Mouse (Mus musculus): Measurements from ENCODE around the gene Prelp. TPM values are rescaled to one million over a fixed set of nuclear protein-coding genes. Genes with fewer than 3 reads are reported as not detected.
"Not testable (repeated sequence)": the region's sequence is repeated elsewhere in the genome, so short reads cannot be mapped to it uniquely, and the experiment has no call there.

Prelp gene
- 13.2 and 13.9 TPM in 2 replicates for polyA plus RNA-seq (2014; fragmentation: Nextera tagmentation; extraction: Ambion mirVana)

DNA sequence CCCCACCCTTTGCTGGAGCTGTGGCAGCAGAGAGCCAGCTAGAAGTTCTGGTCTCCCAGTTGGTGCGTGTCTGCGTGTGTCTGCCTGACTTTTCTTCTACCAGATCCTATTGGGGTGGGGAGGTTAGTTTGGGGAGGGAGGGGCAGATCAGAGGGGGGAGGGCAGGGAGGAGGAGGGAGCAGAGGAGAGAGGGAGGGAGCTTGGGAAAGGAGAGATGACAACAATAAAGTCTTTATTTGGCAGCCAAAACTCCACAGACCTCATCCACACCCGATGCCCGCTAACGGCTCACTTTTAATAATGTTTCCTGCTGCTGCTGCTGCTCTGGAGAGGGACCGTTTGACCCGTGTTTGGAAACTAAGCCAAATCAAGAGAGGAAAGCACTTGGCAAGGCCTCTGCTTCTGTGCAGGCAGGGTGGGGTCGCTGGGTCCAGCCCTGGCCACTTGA is at the start of gene Prelp:
TSS of gene Prelp (minus strand) at position 111 of the 448 bp plus-strand sequence.
- H3K9me3 ChIP-seq (ENCODE audit: control insufficient read depth, low read length) = peaks cover 4% of the 10 kb centered on the region; the same call in 1 of the 2 replicates
- ATAC-seq (ENCODE audit: low read depth) = no peak
- no peak within 1 kb of the TSS for H3K9ac ChIP-seq (ENCODE audit: low read depth, low read length)
- 11% methylated on average over 8 of the region's 8 CpGs for WGBS
- H3K27ac ChIP-seq (replicated peaks; ENCODE audit: low read depth, low read length) = peak within 1 kb of the TSS; percentile 69
- H3K4me3 ChIP-seq (ENCODE audit: low read depth, low read length) = no peak within 1 kb of the TSS
- H3K4me1 ChIP-seq (ENCODE audit: control insufficient read depth, insufficient read depth, low read length) = peaks cover 36% of the 10 kb centered on the region
- peak within 1 kb of the TSS; percentile 2 for H3K4me2 ChIP-seq (ENCODE audit: low read depth, low read length)
- peak; percentile 74 for DNase-seq (ENCODE audit: low spot score)
- H3K36me3 ChIP-seq (ENCODE audit: control insufficient read depth, insufficient read depth, low read length) = no peaks in the 10 kb centered on the region
- H3K27me3 ChIP-seq (replicated peaks; ENCODE audit: control insufficient read depth, insufficient read depth, low read length) = no peaks in the 10 kb centered on the region

DNA sequence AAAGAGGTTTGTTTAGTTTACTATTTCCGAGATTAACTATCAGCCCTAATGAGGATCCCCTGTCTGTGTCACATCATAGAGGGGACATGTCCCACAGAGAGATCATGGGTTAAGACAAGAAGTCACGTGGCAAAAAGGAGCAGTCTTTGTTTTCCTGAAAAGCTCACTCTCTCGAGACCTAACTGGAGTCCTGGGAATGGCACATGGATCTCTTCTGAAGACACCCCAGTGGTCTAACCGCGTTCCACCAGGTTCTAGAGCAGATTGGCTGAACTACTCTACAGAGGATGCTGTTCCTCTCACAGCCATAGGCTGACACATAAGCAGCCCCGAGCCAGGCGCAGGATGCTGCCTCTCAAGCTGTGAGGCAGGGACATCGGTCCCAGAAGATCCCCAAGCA is 48.2 kb upstream of the Prelp start:
- Histone ChIP-seq H3K9me3 (ENCODE audit: control insufficient read depth, low read length) (no peaks in the 10 kb centered on the region), H3K4me1 (ENCODE audit: control insufficient read depth, insufficient read depth, low read length) (peaks cover 22% of the 10 kb centered on the region), H3K9ac (ENCODE audit: low read depth, low read length) (no peak overlapping the region), H3K36me3 (ENCODE audit: control insufficient read depth, insufficient read depth, low read length) (no peaks in the 10 kb centered on the region), H3K4me3 (ENCODE audit: low read depth, low read length) (no peak overlapping the region), H3K27ac (replicated peaks; ENCODE audit: low read depth, low read length) (no peak overlapping the region), H3K4me2 (ENCODE audit: low read depth, low read length) (no peak overlapping the region), H3K27me3 (replicated peaks; ENCODE audit: control insufficient read depth, insufficient read depth, low read length) (no peaks in the 10 kb centered on the region)
- DNase-seq (ENCODE audit: low spot score) (no peak), ATAC-seq (ENCODE audit: low read depth) (no peak)
- WGBS = 79% methylated on average over 8 of the region's 8 CpGs

DNA sequence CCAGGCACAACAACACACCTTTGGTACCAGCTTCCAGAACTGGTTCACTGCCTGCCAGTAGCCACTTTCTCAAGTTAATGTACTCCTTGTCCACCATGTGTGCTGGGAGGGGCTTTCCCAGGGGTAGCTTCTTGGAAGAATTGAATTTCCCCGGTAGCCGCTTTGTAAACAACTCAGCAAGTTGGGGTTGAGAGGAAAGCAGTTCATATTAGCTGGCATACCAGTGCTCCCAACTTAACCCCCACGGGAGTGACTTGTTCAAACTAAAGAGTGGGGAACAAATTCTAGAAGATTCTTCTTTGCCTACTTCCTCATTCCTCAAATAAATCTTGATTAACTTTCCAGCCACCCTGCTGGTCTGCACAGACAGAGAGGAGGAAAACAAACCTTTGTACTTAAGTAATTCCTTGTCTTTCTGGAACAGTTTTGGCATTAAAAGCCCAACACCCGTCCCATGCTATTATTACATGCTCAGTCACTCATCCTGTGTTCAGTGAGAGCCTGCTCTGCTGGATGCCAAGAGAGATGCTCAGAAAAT is 47.6 kb upstream of the Prelp start:
- H3K4me2 ChIP-seq (ENCODE audit: low read depth, low read length) = no peak overlapping the region
- ATAC-seq (ENCODE audit: low read depth) = no peak
- peak; percentile 64 for DNase-seq (ENCODE audit: low spot score)
- H3K27ac ChIP-seq (replicated peaks; ENCODE audit: low read depth, low read length) = no peak overlapping the region
- no peak overlapping the region for H3K9ac ChIP-seq (ENCODE audit: low read depth, low read length)
- H3K4me3 ChIP-seq (ENCODE audit: low read depth, low read length) = no peak overlapping the region
- no peaks in the 10 kb centered on the region for H3K27me3 ChIP-seq (replicated peaks; ENCODE audit: control insufficient read depth, insufficient read depth, low read length)
- no peaks in the 10 kb centered on the region for H3K9me3 ChIP-seq (ENCODE audit: control insufficient read depth, low read length)
- peaks cover 22% of the 10 kb centered on the region for H3K4me1 ChIP-seq (ENCODE audit: control insufficient read depth, insufficient read depth, low read length)
- no peaks in the 10 kb centered on the region for H3K36me3 ChIP-seq (ENCODE audit: control insufficient read depth, insufficient read depth, low read length)
- 40% methylated on average over 4 of the region's 4 CpGs for WGBS

DNA sequence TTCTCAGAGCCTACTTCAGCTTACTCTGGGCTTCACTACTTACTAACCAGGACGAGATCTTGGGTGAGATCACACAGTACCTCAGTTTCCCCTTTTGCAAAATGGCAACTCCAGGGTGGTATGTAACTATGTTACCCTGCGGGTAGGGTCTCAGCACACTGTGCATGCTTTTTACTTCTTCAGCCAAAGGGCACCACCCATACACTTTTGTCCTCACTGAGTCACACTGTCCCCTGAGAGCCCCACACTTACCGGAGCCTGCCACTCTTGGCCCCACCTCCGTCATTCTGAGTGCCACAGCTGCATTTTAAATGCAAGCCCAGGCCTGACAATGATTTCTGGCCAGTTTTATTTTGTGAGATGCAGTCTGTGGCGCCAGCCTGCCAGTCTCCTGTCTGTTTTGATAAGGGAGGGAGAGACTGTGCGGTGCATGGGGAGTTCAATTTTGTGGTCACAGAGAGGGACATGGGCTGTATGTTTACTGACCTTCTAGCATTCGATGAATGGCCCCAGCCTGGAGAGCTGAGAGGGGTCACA is 46.3 kb upstream of the Prelp start:
- Histone ChIP-seq H3K4me1 (ENCODE audit: control insufficient read depth, insufficient read depth, low read length) (peaks cover 22% of the 10 kb centered on the region), H3K27me3 (replicated peaks; ENCODE audit: control insufficient read depth, insufficient read depth, low read length) (no peaks in the 10 kb centered on the region), H3K36me3 (ENCODE audit: control insufficient read depth, insufficient read depth, low read length) (no peaks in the 10 kb centered on the region), H3K9ac (ENCODE audit: low read depth, low read length) (no peak overlapping the region), H3K4me2 (ENCODE audit: low read depth, low read length) (no peak overlapping the region), H3K9me3 (ENCODE audit: control insufficient read depth, low read length) (no peaks in the 10 kb centered on the region), H3K4me3 (ENCODE audit: low read depth, low read length) (no peak overlapping the region), H3K27ac (replicated peaks; ENCODE audit: low read depth, low read length) (no peak overlapping the region)
- 72% methylated on average over 7 of the region's 7 CpGs for WGBS
- ATAC-seq (ENCODE audit: low read depth) (0 out of 2 replicates have a peak, but pooled peaks have one; percentile 24), DNase-seq (ENCODE audit: low spot score) (no peak)

DNA sequence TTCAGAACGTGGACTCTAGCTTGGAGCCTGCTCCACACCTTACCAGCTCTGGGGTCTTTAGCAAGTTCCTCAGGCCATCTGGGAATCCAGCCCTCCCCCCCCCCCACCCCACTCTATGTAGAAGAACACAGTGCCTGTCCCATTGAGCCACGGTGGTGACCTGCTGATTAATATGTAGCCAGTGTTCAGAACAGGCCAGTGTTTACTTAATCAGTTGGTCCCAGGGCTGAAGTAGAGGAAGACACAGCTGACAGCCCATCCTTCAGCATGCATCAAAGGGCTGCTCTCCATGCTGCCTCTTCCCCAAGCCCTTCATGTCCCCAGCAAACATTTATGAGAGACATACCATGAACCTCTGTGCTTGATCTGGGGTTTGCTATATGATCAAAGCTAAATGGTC is 44.8 kb upstream of the Prelp start:
- Histone ChIP-seq H3K27ac (replicated peaks; ENCODE audit: low read depth, low read length) (peak overlapping the region; percentile 61), H3K4me1 (ENCODE audit: control insufficient read depth, insufficient read depth, low read length) (peaks cover 30% of the 10 kb centered on the region), H3K4me2 (ENCODE audit: low read depth, low read length) (no peak overlapping the region), H3K27me3 (replicated peaks; ENCODE audit: control insufficient read depth, insufficient read depth, low read length) (no peaks in the 10 kb centered on the region), H3K36me3 (ENCODE audit: control insufficient read depth, insufficient read depth, low read length) (no peaks in the 10 kb centered on the region), H3K9ac (ENCODE audit: low read depth, low read length) (no peak overlapping the region), H3K9me3 (ENCODE audit: control insufficient read depth, low read length) (no peaks in the 10 kb centered on the region), H3K4me3 (ENCODE audit: low read depth, low read length) (no peak overlapping the region)
- 46% methylated on average over 2 of the region's 2 CpGs for WGBS
- DNase-seq (ENCODE audit: low spot score) (no peak), ATAC-seq (ENCODE audit: low read depth) (no peak)

DNA sequence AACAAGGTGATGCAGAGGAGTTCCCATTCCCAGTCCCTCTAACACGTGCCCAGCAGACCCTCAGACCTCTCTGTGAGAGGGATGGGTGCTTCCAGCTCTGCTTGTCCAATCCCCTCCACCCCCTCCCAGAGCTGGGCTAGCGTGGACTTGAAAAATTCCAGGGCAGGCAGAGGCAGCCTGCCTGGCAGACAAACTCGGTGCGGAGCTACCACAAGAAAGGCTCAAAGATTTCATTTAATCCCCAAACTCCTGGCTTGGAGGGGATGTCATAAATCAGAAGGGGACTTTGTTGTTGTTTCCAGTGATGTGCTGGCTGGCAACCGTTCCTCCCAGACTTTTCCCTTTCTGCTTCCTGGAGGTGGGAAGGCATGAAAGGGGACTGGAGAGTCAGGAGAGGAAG is 44.1 kb upstream of the Prelp start:
- H3K4me3 ChIP-seq (ENCODE audit: low read depth, low read length) = no peak overlapping the region
- ATAC-seq (ENCODE audit: low read depth) (peak; percentile 17; the same call in 1 of the 2 replicates), DNase-seq (ENCODE audit: low spot score) (peak; percentile 70)
- no peaks in the 10 kb centered on the region for H3K9me3 ChIP-seq (ENCODE audit: control insufficient read depth, low read length)
- peak overlapping the region; percentile 1; the same call in 1 of the 2 replicates for H3K9ac ChIP-seq (ENCODE audit: low read depth, low read length)
- 22% methylated on average over 5 of the region's 5 CpGs for WGBS
- H3K36me3 ChIP-seq (ENCODE audit: control insufficient read depth, insufficient read depth, low read length) = no peaks in the 10 kb centered on the region
- no peak overlapping the region for H3K4me2 ChIP-seq (ENCODE audit: low read depth, low read length)
- peaks cover 30% of the 10 kb centered on the region for H3K4me1 ChIP-seq (ENCODE audit: control insufficient read depth, insufficient read depth, low read length)
- no peaks in the 10 kb centered on the region for H3K27me3 ChIP-seq (replicated peaks; ENCODE audit: control insufficient read depth, insufficient read depth, low read length)
- peak overlapping the region; percentile 61 for H3K27ac ChIP-seq (replicated peaks; ENCODE audit: low read depth, low read length)

DNA sequence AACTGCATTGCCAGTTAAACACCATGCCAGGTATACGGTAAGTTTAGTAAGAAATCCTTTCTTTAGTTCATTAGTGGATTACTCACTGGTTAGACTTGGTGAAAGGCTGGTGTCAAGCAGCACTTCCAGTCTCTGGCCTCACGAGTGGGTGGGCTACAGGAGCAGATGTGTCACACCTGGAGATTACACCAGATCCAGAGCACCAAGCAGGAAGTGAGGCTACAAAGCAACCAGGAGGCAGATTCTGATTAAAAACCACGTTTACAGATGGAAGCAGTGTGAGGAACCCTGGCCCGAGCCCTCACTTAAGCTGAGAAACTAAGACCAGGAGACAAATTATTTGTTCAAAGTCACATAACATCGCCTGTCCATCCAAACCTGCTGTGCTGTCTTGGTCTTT is 43.5 kb upstream of the Prelp start:
- Histone ChIP-seq H3K4me3 (ENCODE audit: low read depth, low read length) (no peak overlapping the region), H3K9me3 (ENCODE audit: control insufficient read depth, low read length) (no peaks in the 10 kb centered on the region), H3K27ac (replicated peaks; ENCODE audit: low read depth, low read length) (peak overlapping the region; percentile 61), H3K27me3 (replicated peaks; ENCODE audit: control insufficient read depth, insufficient read depth, low read length) (no peaks in the 10 kb centered on the region), H3K4me2 (ENCODE audit: low read depth, low read length) (no peak overlapping the region), H3K4me1 (ENCODE audit: control insufficient read depth, insufficient read depth, low read length) (peaks cover 30% of the 10 kb centered on the region), H3K9ac (ENCODE audit: low read depth, low read length) (no peak overlapping the region), H3K36me3 (ENCODE audit: control insufficient read depth, insufficient read depth, low read length) (no peaks in the 10 kb centered on the region)
- no peak for DNase-seq (ENCODE audit: low spot score)
- ATAC-seq (ENCODE audit: low read depth) = no peak
- 53% methylated on average over 5 of the region's 5 CpGs for WGBS

DNA sequence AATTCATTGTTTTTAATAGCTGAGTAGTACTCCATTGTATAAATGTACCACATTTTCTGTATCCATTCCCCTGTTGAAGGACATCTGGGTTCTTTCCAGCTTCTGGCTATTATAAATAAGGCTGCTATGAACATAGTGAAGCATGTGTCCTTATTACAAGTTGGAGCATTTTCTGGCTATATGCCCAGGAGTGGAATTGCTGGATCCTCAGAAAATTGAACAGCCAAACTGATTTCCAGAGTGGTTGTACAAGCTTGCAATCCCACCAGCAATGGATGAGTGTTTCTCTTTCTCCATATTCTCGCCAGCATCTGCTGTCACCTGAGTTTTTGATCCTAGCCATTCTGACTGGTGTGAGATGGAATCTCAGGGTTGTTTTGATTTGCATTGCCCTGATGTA is 42.4 kb upstream of the Prelp start:
- 81% methylated on average over 1 of the region's 1 CpGs for WGBS
- H3K27ac ChIP-seq (replicated peaks; ENCODE audit: low read depth, low read length); DNase-seq (ENCODE audit: low spot score); H3K4me3 ChIP-seq (ENCODE audit: low read depth, low read length); H3K4me2 ChIP-seq (ENCODE audit: low read depth, low read length); H3K9me3 ChIP-seq (ENCODE audit: control insufficient read depth, low read length); ATAC-seq (ENCODE audit: low read depth); H3K36me3 ChIP-seq (ENCODE audit: control insufficient read depth, insufficient read depth, low read length); H3K9ac ChIP-seq (ENCODE audit: low read depth, low read length); H3K27me3 ChIP-seq (replicated peaks; ENCODE audit: control insufficient read depth, insufficient read depth, low read length): not testable (repeated sequence)
- peaks cover 24% of the 10 kb centered on the region for H3K4me1 ChIP-seq (ENCODE audit: control insufficient read depth, insufficient read depth, low read length)

DNA sequence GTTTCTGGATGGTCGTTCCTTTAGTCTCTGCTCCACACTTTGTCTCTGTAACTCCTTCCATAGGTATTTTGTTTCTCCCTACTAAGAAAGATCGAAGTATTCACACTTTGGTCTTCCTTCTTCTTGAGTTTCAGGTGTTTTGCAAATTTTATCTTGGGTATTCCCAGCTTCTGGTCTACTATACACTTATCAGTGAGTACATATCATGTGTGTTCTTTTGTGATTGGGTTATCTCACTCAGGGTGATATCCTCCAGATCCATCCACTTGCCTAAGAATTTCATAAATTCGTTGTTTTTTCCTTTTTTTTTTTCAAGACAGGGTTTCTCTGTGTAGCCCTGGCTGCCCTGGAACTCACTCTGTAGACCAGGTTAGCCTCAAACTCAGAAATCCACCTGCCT is 41.9 kb upstream of the Prelp start:
- not testable (repeated sequence) for H3K27me3 ChIP-seq (replicated peaks; ENCODE audit: control insufficient read depth, insufficient read depth, low read length); ATAC-seq (ENCODE audit: low read depth); DNase-seq (ENCODE audit: low spot score); H3K9ac ChIP-seq (ENCODE audit: low read depth, low read length); H3K36me3 ChIP-seq (ENCODE audit: control insufficient read depth, insufficient read depth, low read length); H3K4me2 ChIP-seq (ENCODE audit: low read depth, low read length); H3K4me3 ChIP-seq (ENCODE audit: low read depth, low read length); H3K27ac ChIP-seq (replicated peaks; ENCODE audit: low read depth, low read length); H3K9me3 ChIP-seq (ENCODE audit: control insufficient read depth, low read length)
- 89% methylated on average over 3 of the region's 3 CpGs for WGBS
- H3K4me1 ChIP-seq (ENCODE audit: control insufficient read depth, insufficient read depth, low read length) = peaks cover 21% of the 10 kb centered on the region

All from embryonic facial prominence, embryonic 14.5 days (tissue).